Mouse (Mus musculus) Patski (cell line): ENCODE results near the gene Cc2d2a. TPM values are rescaled to one million over a fixed set of nuclear protein-coding genes. Genes with fewer than 3 reads are reported as not detected.

Experiments used
- ATAC-seq: fragments of 100-300 bp; one replicate; pipeline ENCODE4 v1.8.0; 2021
- CTCF ChIA-PET: fragments of 350-600 bp; sonication (Branson Sonifier 250); formaldehyde crosslinking; loops from one replicate; lab custom pipeline; 2022; ENCODE audit warnings: inconsistent platforms; lab: Charles Lee
- POLR2A ChIA-PET: fragments of 350-600 bp; sonication (Branson Sonifier 250); formaldehyde crosslinking; loops from one replicate; lab custom pipeline; 2022; ENCODE audit warnings: antibody characterized with exemption, inconsistent platforms; lab: Charles Lee
- DNase-seq: peaks from one replicate; pipeline ENCODE4 v3.0.0-alpha.2; 2011; ENCODE audit warnings: low read depth, low spot score
- H3K27me3 ChIP-seq: fragments of 371-371 bp; one replicate; pipeline ENCODE4 v1.5.1; 2021
- CTCF ChIP-seq: fragments of 100-300 bp; IDR thresholded peaks from one replicate; pipeline ENCODE4 v1.5.1; 2021
- in situ Hi-C: fragments of 300-500 bp; cut with MboI; formaldehyde crosslinking; loops from 3 replicates; pipeline ENCODE4 v1.11.1; 2018; ENCODE audit warnings: low pct_unique_long_range_greater_than_20kb, mixed read lengths
- polyA plus RNA-seq: library from polyadenylated mRNA; unstranded; gene quantifications from one replicate; pipeline ENCODE4 v1.2.3, GENCODE M21; 2021

Gene Cc2d2a
- polyA plus RNA-seq, 1 experiment from 2014 or later = 67.5 TPM

GRCm38 (mm10) chr5:43721538-43722451, 59.6 kb downstream of the Cc2d2a start:
- H3K27me3 ChIP-seq = no peaks in the 10 kb centered on the region
- TF ChIP-seq CTCF = no peak
- no peak for DNase-seq
- ChIA-PET POLR2A (interaction anchor here (0.9 kb wide), 1 partner anchor 24 kb away, joined by 3 read pairs; no protein-coding TSS in a partner anchor), CTCF (interaction anchor here (0.7 to 1.3 kb wide), 3 partner anchors 15 to 74 kb away, joined by 3 read pairs; no protein-coding TSS in a partner anchor)
- ATAC-seq = no peak
- in situ Hi-C loops = no loop called here

DNA sequence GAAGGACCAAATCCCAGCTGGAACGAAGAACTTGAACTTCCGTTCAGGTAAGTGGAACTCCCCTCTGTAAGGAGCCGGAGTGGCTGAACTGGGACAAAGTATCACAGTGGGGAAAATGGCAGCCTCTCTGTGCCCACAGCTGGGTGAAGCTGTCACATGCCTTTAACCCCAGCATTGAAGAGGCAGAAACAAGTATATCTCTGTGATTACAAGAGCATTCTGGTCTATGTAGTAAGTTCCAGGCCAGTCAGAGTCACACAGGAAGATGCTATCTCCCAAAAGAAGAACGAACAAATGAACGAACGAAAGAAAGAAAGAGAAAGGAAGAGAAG, 60.3 kb downstream of the Cc2d2a start:
- ATAC-seq = no peak
- no peak for DNase-seq
- no peaks in the 10 kb centered on the region for H3K27me3 ChIP-seq
- TF ChIP-seq CTCF = no peak
- in situ Hi-C loops = no loop called here
- CTCF ChIA-PET = interaction anchor here (1.0 to 1.3 kb wide), 2 partner anchors 16 to 22 kb away, joined by 3 read pairs; no protein-coding TSS in a partner anchor
- POLR2A ChIA-PET = no interaction called here

DNA sequence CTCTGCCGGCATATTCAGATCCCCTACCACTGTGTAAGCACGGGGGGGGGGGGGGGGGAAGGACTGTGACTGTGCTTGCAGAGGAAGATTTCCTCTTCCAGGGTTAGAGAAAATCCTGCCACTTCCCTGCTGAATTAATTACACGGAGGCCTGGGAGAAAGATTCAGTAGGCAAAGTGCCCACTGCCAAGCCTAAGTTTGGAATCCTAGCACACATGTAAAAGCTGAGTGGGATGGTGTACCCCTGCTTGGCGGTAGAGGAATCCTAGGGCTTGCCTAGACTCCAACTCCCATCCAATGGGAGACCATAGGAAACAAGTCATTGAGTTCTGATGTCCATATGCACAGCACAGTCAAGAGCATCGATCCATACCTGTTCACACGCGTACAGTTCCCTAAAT, 61.7 kb downstream of the Cc2d2a start:
- in situ Hi-C loops = no loop called here
- no peaks in the 10 kb centered on the region for H3K27me3 ChIP-seq
- POLR2A ChIA-PET = no interaction called here

GRCm38 (mm10) chr5:43728375-43729165, 66.4 kb downstream of the Cc2d2a start:
- no peak for ATAC-seq
- ChIA-PET POLR2A (interaction anchor here (0.7 kb wide), 1 partner anchor 24 kb away, joined by 4 read pairs; no protein-coding TSS in a partner anchor), CTCF (interaction anchor here (0.9 to 3.9 kb wide), 4 partner anchors 9 to 21 kb away, joined by 3 to 16 read pairs (median 4); no protein-coding TSS in a partner anchor)
- no peak for TF ChIP-seq CTCF
- no peaks in the 10 kb centered on the region for H3K27me3 ChIP-seq
- DNase-seq = no peak
- in situ Hi-C loops = no loop called here

More for the DNA sequence above, 61.7 kb downstream of the Cc2d2a start:
- no peak for DNase-seq
- no peak for ATAC-seq
- TF ChIP-seq CTCF = no peak
- CTCF ChIA-PET = interaction anchor here (1.4 kb wide), 1 partner anchor 23 kb away, joined by 3 read pairs; no protein-coding TSS in a partner anchor

GRCm38 (mm10) chr5:43732381-43732780, 70.2 kb downstream of the Cc2d2a start:
- ChIA-PET CTCF (interaction anchor here (1.3 kb wide), 1 partner anchor 11 kb away, joined by 4 read pairs; no protein-coding TSS in a partner anchor), POLR2A (no interaction called here)
- DNase-seq (no peak), ATAC-seq (no peak)
- in situ Hi-C loops = no loop called here
- no peak for TF ChIP-seq CTCF
- H3K27me3 ChIP-seq = no peaks in the 10 kb centered on the region

GRCm38 (mm10) chr5:43744187-43744586, 82.0 kb downstream of the Cc2d2a start:
- CTCF ChIA-PET = interaction anchor here (0.8 kb wide), 1 partner anchor 18 kb away, joined by 3 read pairs; no protein-coding TSS in a partner anchor

GRCm38 (mm10) chr5:43745156-43745555, 83.0 kb downstream of the Cc2d2a start:
- POLR2A ChIA-PET = interaction anchor here (1.2 kb wide), 1 partner anchor 9 kb away, joined by 3 read pairs; no protein-coding TSS in a partner anchor
- no peak for ATAC-seq
- CTCF ChIA-PET = no interaction called here
- H3K27me3 ChIP-seq = no peaks in the 10 kb centered on the region
- no peak for TF ChIP-seq CTCF
- no peak for DNase-seq
- in situ Hi-C loops = no loop called here

More at GRCm38 (mm10) chr5:43744187-43744586, 82.0 kb downstream of the Cc2d2a start:
- no peak for ATAC-seq
- TF ChIP-seq CTCF = no peak
- in situ Hi-C loops = no loop called here
- POLR2A ChIA-PET = no interaction called here
- H3K27me3 ChIP-seq = no peaks in the 10 kb centered on the region
- no peak for DNase-seq

GRCm38 (mm10) chr5:43748039-43748438, 85.9 kb downstream of the Cc2d2a start:
- no peaks in the 10 kb centered on the region for H3K27me3 ChIP-seq
- TF ChIP-seq CTCF = no peak
- ChIA-PET CTCF (interaction anchor here (0.9 to 1.5 kb wide), 4 partner anchors 9 to 89 kb away, joined by 3 read pairs; no protein-coding TSS in a partner anchor), POLR2A (no interaction called here)
- DNase-seq = no peak
- no peak for ATAC-seq
- in situ Hi-C loops = no loop called here

GRCm38 (mm10) chr5:43749092-43749491, 86.9 kb downstream of the Cc2d2a start:
- DNase-seq = no peak
- TF ChIP-seq CTCF = peak; percentile 60

More at GRCm38 (mm10) chr5:43749092-43749491, 86.9 kb downstream of the Cc2d2a start:
- ChIA-PET POLR2A (interaction anchor here (0.7 kb wide), 1 partner anchor 11 kb away, joined by 4 read pairs; no protein-coding TSS in a partner anchor), CTCF (interaction anchor here (0.9 to 1.9 kb wide), 6 partner anchors 9 to 92 kb away, joined by 3 to 11 read pairs (median 3); no protein-coding TSS in a partner anchor)
- no peak for ATAC-seq
- H3K27me3 ChIP-seq = no peaks in the 10 kb centered on the region
- in situ Hi-C loops = no loop called here
